Mouse (Mus musculus): ENCODE results near the gene Rpusd2.

Rpusd2 gene

GRCm38 (mm10) chr2:119035397-119035745 is 781 bp downstream of the Rpusd2 start:
- DNase-seq = peak; percentile 63

GRCm38 (mm10) chr2:119040882-119041281 is 6.3 kb downstream of the Rpusd2 start:
- peak; percentile 35 for DNase-seq

GRCm38 (mm10) chr2:119045163-119045562 is 10.6 kb downstream of the Rpusd2 start:
- peak; percentile 64 for DNase-seq

- peak; percentile 98 for DNase-seq
Observed at GRCm38 (mm10) chr2:119046649-119047611, 12.3 kb downstream of the Rpusd2 start, which contains the start of gene Knl1. Gene Knl1 (plus strand): TSS chr2:119047119.

GRCm38 (mm10) chr2:119047849-119048248 is 13.3 kb downstream of the Rpusd2 start:
- peak; percentile 50 for DNase-seq

- DNase-seq = no peak
Observed at GRCm38 (mm10) chr2:119050132-119050650, 15.6 kb downstream of the Rpusd2 start.

- no peak for DNase-seq
Observed at GRCm38 (mm10) chr2:119060139-119060538, 25.5 kb downstream of the Rpusd2 start.

- DNase-seq = no peak
Observed at GRCm38 (mm10) chr2:119072397-119072796, 37.8 kb downstream of the Rpusd2 start.

GRCm38 (mm10) chr2:119086156-119086555 is 51.6 kb downstream of the Rpusd2 start:
- DNase-seq = no peak

Measured in heart, adult 11 months (tissue).